Mouse (Mus musculus) liver, postnatal 0 days (tissue): ENCODE data around the gene Tff3.

Experiments
- CTCF ChIP-seq: sonication (generic); IDR thresholded peaks from 2 replicates; pipeline ENCODE4 v1.5.1; 2016; ENCODE audit warnings: antibody characterized with exemption, low read depth
- EP300 ChIP-seq: IDR thresholded peaks from 2 replicates; pipeline ENCODE4 v1.6.1; 2016; ENCODE audit warnings: antibody characterized with exemption, low read depth, mild to moderate bottlenecking

DNA sequence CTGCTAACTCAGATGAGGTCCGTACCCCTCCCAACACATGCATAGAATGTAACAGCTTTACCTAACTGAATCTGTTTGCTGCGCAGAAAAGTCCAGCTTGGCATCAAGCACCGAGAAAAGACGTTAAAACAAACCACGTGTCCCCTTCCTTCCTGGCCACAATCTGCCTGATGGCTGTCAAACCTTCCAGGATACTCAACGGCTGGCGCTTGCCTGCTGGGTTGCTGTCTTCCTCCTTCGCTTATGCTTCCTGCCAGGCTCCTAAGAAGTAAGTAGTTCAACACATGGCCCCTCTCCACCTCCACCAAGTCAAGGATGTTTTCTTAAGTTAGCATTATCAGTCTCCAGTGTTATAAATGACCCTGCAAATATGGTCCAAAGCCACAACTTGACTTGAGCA, 24.3 kb upstream of the Tff3 start:
- TF ChIP-seq CTCF (no peak), EP300 (no peak)
